7 mouse cellular contexts compared by ENCODE assay signal in the genomic region with DNA sequence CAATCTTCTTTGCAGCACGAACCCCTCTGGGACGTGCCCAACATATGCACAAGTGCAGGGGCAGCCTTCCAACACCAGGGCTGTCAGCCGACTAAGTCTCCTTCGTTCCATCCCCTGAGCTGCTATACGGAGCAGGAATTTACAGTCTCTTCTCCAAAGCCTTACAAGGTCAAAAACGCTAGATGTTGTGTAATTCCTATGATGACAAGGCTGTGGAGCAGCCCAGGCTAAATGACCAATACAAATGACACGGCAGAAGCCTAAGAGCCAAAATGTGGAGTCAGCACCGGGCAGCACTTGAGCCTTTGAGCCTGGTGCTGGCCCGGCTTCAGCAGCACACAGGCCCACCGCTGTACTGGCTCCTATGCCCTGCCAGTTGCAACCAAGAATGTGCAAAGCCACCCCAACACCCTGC. TPM values are rescaled to one million over a fixed set of nuclear protein-coding genes. Genes with fewer than 3 reads are reported as not detected.
DNase-seq lines count a peak whose midpoint lies in the region; ATAC-seq lines count a peak whose summit lies in the region.

No protein-coding gene starts in this region.

- H3K36me3 ChIP-seq in midbrain, embryonic 14.5 days (ENCODE audit: control insufficient read depth, insufficient read depth, low read length), result no peaks in the 10 kb centered on the region; the same call in 1 of the 2 replicates
- no peaks in the 10 kb centered on the region for H3K36me3 ChIP-seq in midbrain, embryonic 10.5 days
- no peaks in the 10 kb centered on the region; the same call in 1 of the 2 replicates for H3K36me3 ChIP-seq in hindbrain, embryonic 14.5 days (replicated peaks; ENCODE audit: control insufficient read depth, insufficient read depth)

- peak overlapping the region; percentile 45; the same call in 1 of the 2 replicates for H3K27ac ChIP-seq in midbrain, embryonic 14.5 days (replicated peaks; ENCODE audit: low read depth, low read length)
- H3K27ac ChIP-seq in midbrain, embryonic 10.5 days (replicated peaks), result no peak overlapping the region; the same call in 1 of the 2 replicates
- no peak overlapping the region for H3K27ac ChIP-seq in hindbrain, embryonic 14.5 days

- no peak overlapping the region for H3K4me3 ChIP-seq in midbrain, embryonic 14.5 days (replicated peaks; ENCODE audit: low read depth, low read length)
- no peak overlapping the region for H3K4me3 ChIP-seq in midbrain, embryonic 10.5 days
- H3K4me3 ChIP-seq in hindbrain, embryonic 14.5 days (replicated peaks; ENCODE audit: low read length), result no peak overlapping the region

- no peak overlapping the region for H3K4me2 ChIP-seq in midbrain, embryonic 14.5 days (ENCODE audit: low read length)
- H3K4me2 ChIP-seq in hindbrain, embryonic 14.5 days (replicated peaks), result no peak overlapping the region

- no peaks in the 10 kb centered on the region for H3K27me3 ChIP-seq in midbrain, embryonic 14.5 days (ENCODE audit: control insufficient read depth, insufficient read depth, low read length)
- no peaks in the 10 kb centered on the region for H3K27me3 ChIP-seq in midbrain, embryonic 10.5 days (ENCODE audit: low read depth, poor library complexity, severe bottlenecking)
- H3K27me3 ChIP-seq in hindbrain, embryonic 14.5 days (ENCODE audit: control insufficient read depth, insufficient read depth, low read length), result no peaks in the 10 kb centered on the region

- DNase-seq in midbrain, embryonic 14.5 days, result no peak
- no peak for DNase-seq in midbrain, embryonic 10.5 days (ENCODE audit: low spot score)
- DNase-seq in cerebellum, postnatal 25 days, result peak; percentile 47 to 59
- DNase-seq in hindbrain, embryonic 14.5 days (ENCODE audit: low spot score), result no peak
- peak; percentile 57 for DNase-seq in lung, postnatal 10 days
- no peak for DNase-seq in thymus, postnatal 14 days
- DNase-seq in thymus, postnatal 4 days, result no peak

- H3K9me3 ChIP-seq in midbrain, embryonic 14.5 days (ENCODE audit: control insufficient read depth, low read length), result no peaks in the 10 kb centered on the region
- H3K9me3 ChIP-seq in midbrain, embryonic 10.5 days (replicated peaks), result no peaks in the 10 kb centered on the region
- H3K9me3 ChIP-seq in hindbrain, embryonic 14.5 days (ENCODE audit: control insufficient read depth, low read length), result no peaks in the 10 kb centered on the region

- no peak overlapping the region for H3K9ac ChIP-seq in midbrain, embryonic 14.5 days (replicated peaks; ENCODE audit: low read length)
- no peak overlapping the region for H3K9ac ChIP-seq in hindbrain, embryonic 14.5 days

- peaks cover 16% of the 10 kb centered on the region; the same call in 1 of the 2 replicates for H3K4me1 ChIP-seq in midbrain, embryonic 14.5 days (ENCODE audit: control insufficient read depth, insufficient read depth, low read length)
- H3K4me1 ChIP-seq in midbrain, embryonic 10.5 days, result peaks cover 10% of the 10 kb centered on the region
- peaks cover 17% of the 10 kb centered on the region; the same call in 1 of the 2 replicates for H3K4me1 ChIP-seq in hindbrain, embryonic 14.5 days (replicated peaks; ENCODE audit: control insufficient read depth, insufficient read depth, low read length)

- no peak for ATAC-seq in midbrain, embryonic 14.5 days (ENCODE audit: low FRiP score, low TSS enrichment)
- ATAC-seq in hindbrain, embryonic 14.5 days (ENCODE audit: low FRiP score), result 0 out of 2 replicates have a peak, but pooled peaks have one; percentile 28

- 74% methylated on average over 10 of the region's 10 CpGs for WGBS in midbrain, embryonic 14.5 days
- WGBS in midbrain, embryonic 10.5 days, result 88% methylated on average over 10 of the region's 10 CpGs
- WGBS in hindbrain, embryonic 14.5 days, result 66% methylated on average over 10 of the region's 10 CpGs

RNA-seq across cellular contexts. Expression of a gene that starts 35.4 kb away (rescaled TPM):
- 60.6 and 87.9 TPM in 2 replicates for polyA plus RNA-seq in midbrain, embryonic 14.5 days (2014; fragmentation: Nextera tagmentation; extraction: Ambion mirVana)
- polyA plus RNA-seq in midbrain, embryonic 10.5 days (2016; fragmentation: Nextera tagmentation; extraction: Ambion mirVana), result 47.9 and 62.2 TPM in 2 replicates
- polyA plus RNA-seq in hindbrain, embryonic 14.5 days (2014; fragmentation: Nextera tagmentation; extraction: Ambion mirVana), result 88.4 and 98.8 TPM in 2 replicates

Comparison
In these comparisons a context has a peak if more than half of its experiments do, and no peak if none do; other contexts are left out.
1. DNase-seq: peak in cerebellum, postnatal 25 days (2 of 2) and lung, postnatal 10 days (single experiment); none in midbrain, embryonic 14.5 days (single experiment), midbrain, embryonic 10.5 days (single experiment), hindbrain, embryonic 14.5 days (single experiment), thymus, postnatal 14 days (single experiment) and thymus, postnatal 4 days (single experiment).